Mouse (Mus musculus): ENCODE measurements around the gene Rdx. TPM values are rescaled to one million over a fixed set of nuclear protein-coding genes. Genes with fewer than 3 reads are reported as not detected.
"Not testable (repeated sequence)": the region's sequence is repeated elsewhere in the genome, so short reads cannot be mapped to it uniquely, and the experiment has no call there.

Rdx gene
- polyA plus RNA-seq, 1 experiment from 2014 or later = 99.5 TPM

DNA sequence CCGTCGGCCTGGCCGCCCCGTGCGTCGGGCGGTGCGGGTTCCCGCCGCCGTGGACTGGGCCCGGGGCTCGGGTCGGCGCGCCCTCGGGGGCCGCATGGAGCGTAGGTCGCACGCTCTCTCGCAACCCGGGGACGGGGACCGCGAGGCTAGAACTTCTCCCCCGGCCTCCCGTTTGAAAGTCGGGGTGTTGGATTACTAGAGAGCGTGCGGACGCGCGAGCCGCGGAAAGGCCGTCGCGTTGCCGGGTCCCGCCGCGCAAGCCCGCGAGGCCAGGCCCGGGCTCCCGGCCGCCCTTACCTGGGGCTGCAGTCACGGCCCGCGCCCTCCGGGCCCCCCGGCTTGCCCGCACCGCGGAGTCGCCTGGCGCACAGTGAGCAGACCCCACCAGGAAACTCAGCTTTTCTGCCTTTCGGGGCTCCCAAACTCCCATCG is 1.7 kb downstream of the Rdx start:
- H3K4me1 ChIP-seq (ENCODE audit: control insufficient read depth, insufficient read depth, low read length) = peaks cover 5% of the 10 kb centered on the region
- H3K36me3 ChIP-seq (ENCODE audit: control insufficient read depth, insufficient read depth, low read length) = no peaks in the 10 kb centered on the region
- H3K27me3 ChIP-seq (ENCODE audit: control insufficient read depth, insufficient read depth, low read length) = no peaks in the 10 kb centered on the region
- H3K9me3 ChIP-seq (ENCODE audit: control insufficient read depth, low read length) = no peaks in the 10 kb centered on the region
- peak overlapping the region; percentile 65 for H3K4me2 ChIP-seq (ENCODE audit: low read depth, low read length)
- peak; percentile 67; the same call in 1 of the 2 replicates for ATAC-seq (ENCODE audit: low read depth)
- peak overlapping the region; percentile 90 for H3K4me3 ChIP-seq (ENCODE audit: low read depth, low read length)
- H3K27ac ChIP-seq (ENCODE audit: low read depth, low read length) = peak overlapping the region; percentile 91
- peak overlapping the region; percentile 90 for H3K9ac ChIP-seq (replicated peaks; ENCODE audit: low read depth, low read length)
- under 1% methylated on average over 60 of the region's 60 CpGs for WGBS

DNA sequence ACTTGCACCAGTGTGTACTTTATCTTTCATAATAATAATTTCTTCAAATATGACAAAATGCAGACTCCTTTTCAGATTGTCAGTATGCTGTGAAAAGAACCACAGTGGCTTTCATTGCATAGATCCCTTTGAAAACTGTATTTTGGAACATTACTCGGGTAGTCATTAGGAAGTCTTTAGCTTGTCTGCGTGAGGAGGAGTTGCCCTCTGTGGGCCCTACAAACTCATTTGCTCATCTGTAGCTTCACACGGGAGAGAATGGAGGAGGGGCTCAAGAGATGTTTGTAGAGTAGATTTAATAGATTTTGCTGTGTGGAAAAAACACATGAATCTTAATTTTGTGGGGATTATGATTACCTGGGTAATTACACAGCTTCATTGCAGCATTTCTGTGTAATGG is 2.6 kb downstream of the Rdx start:
- no peak overlapping the region for H3K9ac ChIP-seq (replicated peaks; ENCODE audit: low read depth, low read length)
- no peak for ATAC-seq (ENCODE audit: low read depth)
- H3K9me3 ChIP-seq (ENCODE audit: control insufficient read depth, low read length) = no peaks in the 10 kb centered on the region
- peak overlapping the region; percentile 90 for H3K4me3 ChIP-seq (ENCODE audit: low read depth, low read length)
- H3K4me2 ChIP-seq (ENCODE audit: low read depth, low read length) = peak overlapping the region; percentile 65
- no peaks in the 10 kb centered on the region for H3K36me3 ChIP-seq (ENCODE audit: control insufficient read depth, insufficient read depth, low read length)
- 0% methylated on average over 3 of the region's 3 CpGs for WGBS
- peaks cover 5% of the 10 kb centered on the region for H3K4me1 ChIP-seq (ENCODE audit: control insufficient read depth, insufficient read depth, low read length)
- H3K27me3 ChIP-seq (ENCODE audit: control insufficient read depth, insufficient read depth, low read length) = no peaks in the 10 kb centered on the region
- no peak overlapping the region for H3K27ac ChIP-seq (ENCODE audit: low read depth, low read length)

DNA sequence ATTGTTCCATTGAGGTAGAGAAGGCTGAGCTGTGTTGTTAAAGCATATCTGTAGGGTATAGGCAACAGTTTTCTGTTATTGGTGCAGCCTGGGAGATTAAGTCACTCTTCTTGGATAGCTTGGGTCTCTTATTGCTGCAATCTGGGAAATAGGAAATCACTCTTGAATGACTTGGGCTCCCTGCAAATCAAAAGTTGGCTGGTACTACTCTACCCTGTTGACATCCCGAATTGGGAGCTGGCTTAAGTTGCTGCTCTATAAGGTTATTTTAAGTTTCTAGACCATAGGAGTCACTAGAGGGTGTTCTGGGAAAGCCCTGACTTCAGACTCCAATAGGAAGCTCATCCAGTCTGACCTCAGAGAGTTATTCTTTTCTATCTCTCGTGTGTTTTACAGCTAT is 3.4 kb downstream of the Rdx start:
- Histone ChIP-seq H3K27ac (ENCODE audit: low read depth, low read length) (no peak overlapping the region), H3K9me3 (ENCODE audit: control insufficient read depth, low read length) (no peaks in the 10 kb centered on the region), H3K36me3 (ENCODE audit: control insufficient read depth, insufficient read depth, low read length) (no peaks in the 10 kb centered on the region), H3K27me3 (ENCODE audit: control insufficient read depth, insufficient read depth, low read length) (no peaks in the 10 kb centered on the region), H3K4me2 (ENCODE audit: low read depth, low read length) (0 out of 2 replicates have a peak overlapping the region, but pooled peaks have one; percentile 65), H3K9ac (replicated peaks; ENCODE audit: low read depth, low read length) (no peak overlapping the region), H3K4me3 (ENCODE audit: low read depth, low read length) (no peak overlapping the region), H3K4me1 (ENCODE audit: control insufficient read depth, insufficient read depth, low read length) (peaks cover 5% of the 10 kb centered on the region)
- no peak for ATAC-seq (ENCODE audit: low read depth)
- WGBS = 41% methylated on average over 2 of the region's 2 CpGs

DNA sequence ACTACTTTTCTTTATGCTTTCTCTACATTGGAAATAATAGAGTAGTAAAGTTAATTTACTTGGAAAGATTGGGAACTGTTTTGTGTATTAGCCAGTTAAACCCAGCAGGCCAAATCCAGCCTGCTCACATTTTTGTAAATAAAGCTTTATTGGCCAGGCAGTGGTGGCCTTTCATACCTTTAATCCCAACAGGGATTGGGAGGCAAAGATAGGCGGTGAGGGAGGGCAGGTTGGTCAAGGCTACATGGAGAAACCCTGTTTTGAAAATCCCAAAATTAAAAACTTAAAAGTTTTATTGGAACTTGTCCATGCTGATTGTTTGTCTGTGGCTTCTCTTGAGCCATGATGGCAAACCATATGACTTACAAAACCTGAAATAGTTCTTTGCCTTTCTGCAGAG is 5.2 kb downstream of the Rdx start:
- no peak for ATAC-seq (ENCODE audit: low read depth)
- Histone ChIP-seq H3K36me3 (ENCODE audit: control insufficient read depth, insufficient read depth, low read length) (no peaks in the 10 kb centered on the region), H3K9me3 (ENCODE audit: control insufficient read depth, low read length) (no peaks in the 10 kb centered on the region), H3K4me2 (ENCODE audit: low read depth, low read length) (no peak overlapping the region), H3K27me3 (ENCODE audit: control insufficient read depth, insufficient read depth, low read length) (no peaks in the 10 kb centered on the region), H3K27ac (ENCODE audit: low read depth, low read length) (no peak overlapping the region), H3K9ac (replicated peaks; ENCODE audit: low read depth, low read length) (no peak overlapping the region), H3K4me1 (ENCODE audit: control insufficient read depth, insufficient read depth, low read length) (peaks cover 5% of the 10 kb centered on the region), H3K4me3 (ENCODE audit: low read depth, low read length) (no peak overlapping the region)
- WGBS = 83% methylated on average over 1 of the region's 1 CpGs

DNA sequence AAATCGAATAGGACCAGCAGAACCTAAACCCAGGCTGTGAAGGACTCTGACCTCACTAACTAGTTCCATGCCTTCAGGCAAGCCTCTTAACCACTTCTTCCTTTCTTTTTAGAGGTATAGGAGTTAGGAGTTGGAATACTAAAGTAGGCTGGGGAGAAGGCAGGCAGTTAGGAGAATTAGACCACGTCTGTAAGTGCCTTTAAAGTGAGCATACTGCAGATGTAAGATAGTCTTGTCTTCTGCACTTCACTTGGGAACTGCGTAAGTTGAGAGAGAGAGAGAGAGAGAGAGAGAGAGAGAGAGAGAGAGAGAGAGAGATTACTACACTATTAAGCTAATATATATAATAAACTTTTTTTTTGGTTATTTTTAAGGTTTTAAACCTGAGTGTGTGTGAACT is 8.3 kb downstream of the Rdx start:
- 72% methylated on average over 3 of the region's 3 CpGs for WGBS
- H3K4me1 ChIP-seq (ENCODE audit: control insufficient read depth, insufficient read depth, low read length) = no peaks in the 10 kb centered on the region
- ATAC-seq (ENCODE audit: low read depth) = no peak

DNA sequence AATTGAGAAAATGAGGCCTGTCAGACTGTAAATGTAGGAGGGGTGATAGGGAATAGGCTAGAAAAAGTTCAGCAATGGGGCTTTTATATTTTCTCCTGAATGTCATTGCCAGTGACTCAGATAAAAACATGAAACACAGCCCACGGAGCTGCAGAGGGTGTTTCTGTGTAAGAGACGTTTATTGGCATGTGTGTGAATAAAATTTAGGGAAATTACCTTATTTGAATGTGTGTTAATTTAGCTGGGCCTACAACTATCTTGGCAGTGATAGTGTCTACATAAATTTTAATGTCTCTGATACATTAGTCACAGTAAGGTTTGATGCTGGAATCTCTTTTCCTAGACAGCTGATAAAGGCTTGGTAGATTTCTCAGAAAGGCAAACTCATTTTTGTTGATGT is 12.8 kb downstream of the Rdx start:
- H3K27ac ChIP-seq (ENCODE audit: low read depth, low read length) = no peak overlapping the region
- H3K9ac ChIP-seq (replicated peaks; ENCODE audit: low read depth, low read length) = no peak overlapping the region
- no peak overlapping the region for H3K4me3 ChIP-seq (ENCODE audit: low read depth, low read length)
- H3K36me3 ChIP-seq (ENCODE audit: control insufficient read depth, insufficient read depth, low read length) = peaks cover 6% of the 10 kb centered on the region; the same call in 1 of the 2 replicates
- no peaks in the 10 kb centered on the region for H3K4me1 ChIP-seq (ENCODE audit: control insufficient read depth, insufficient read depth, low read length)
- H3K4me2 ChIP-seq (ENCODE audit: low read depth, low read length) = no peak overlapping the region
- no peak for ATAC-seq (ENCODE audit: low read depth)
- no peaks in the 10 kb centered on the region for H3K27me3 ChIP-seq (ENCODE audit: control insufficient read depth, insufficient read depth, low read length)
- no peaks in the 10 kb centered on the region for H3K9me3 ChIP-seq (ENCODE audit: control insufficient read depth, low read length)
- 54% methylated on average over 2 of the region's 2 CpGs for WGBS

More for the DNA sequence above, 8.3 kb downstream of the Rdx start:
- Histone ChIP-seq H3K9me3 (ENCODE audit: control insufficient read depth, low read length) (no peaks in the 10 kb centered on the region), H3K9ac (replicated peaks; ENCODE audit: low read depth, low read length) (no peak overlapping the region), H3K4me3 (ENCODE audit: low read depth, low read length) (no peak overlapping the region), H3K27ac (ENCODE audit: low read depth, low read length) (no peak overlapping the region), H3K27me3 (ENCODE audit: control insufficient read depth, insufficient read depth, low read length) (no peaks in the 10 kb centered on the region), H3K36me3 (ENCODE audit: control insufficient read depth, insufficient read depth, low read length) (no peaks in the 10 kb centered on the region), H3K4me2 (ENCODE audit: low read depth, low read length) (no peak overlapping the region)

DNA sequence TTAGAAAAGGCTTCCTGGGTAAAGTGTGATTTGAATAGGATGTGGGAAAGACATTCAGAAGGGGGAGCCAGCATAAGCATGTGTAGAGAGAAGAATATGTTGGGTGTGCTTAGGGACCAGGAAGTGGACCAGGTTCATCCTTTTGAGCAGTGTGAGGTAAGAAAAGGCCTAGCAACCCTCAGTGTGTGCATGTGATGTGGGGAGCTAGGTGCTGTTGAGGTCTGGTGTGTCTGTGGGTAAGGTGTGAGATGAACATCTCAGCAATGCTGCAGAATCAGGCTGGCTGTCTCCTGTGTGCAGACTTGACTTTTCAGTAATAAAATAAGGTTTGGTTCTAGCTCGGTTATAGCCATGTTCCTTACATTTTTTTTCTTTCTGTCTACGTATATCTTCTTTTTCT is 23.1 kb downstream of the Rdx start:
- no peak for ATAC-seq (ENCODE audit: low read depth)
- Histone ChIP-seq H3K9ac (replicated peaks; ENCODE audit: low read depth, low read length) (no peak overlapping the region), H3K4me1 (ENCODE audit: control insufficient read depth, insufficient read depth, low read length) (no peaks in the 10 kb centered on the region), H3K27ac (ENCODE audit: low read depth, low read length) (no peak overlapping the region), H3K9me3 (ENCODE audit: control insufficient read depth, low read length) (no peaks in the 10 kb centered on the region), H3K4me3 (ENCODE audit: low read depth, low read length) (no peak overlapping the region), H3K36me3 (ENCODE audit: control insufficient read depth, insufficient read depth, low read length) (peaks cover 43% of the 10 kb centered on the region), H3K27me3 (ENCODE audit: control insufficient read depth, insufficient read depth, low read length) (no peaks in the 10 kb centered on the region), H3K4me2 (ENCODE audit: low read depth, low read length) (no peak overlapping the region)
- 96% methylated on average over 2 of the region's 2 CpGs for WGBS

DNA sequence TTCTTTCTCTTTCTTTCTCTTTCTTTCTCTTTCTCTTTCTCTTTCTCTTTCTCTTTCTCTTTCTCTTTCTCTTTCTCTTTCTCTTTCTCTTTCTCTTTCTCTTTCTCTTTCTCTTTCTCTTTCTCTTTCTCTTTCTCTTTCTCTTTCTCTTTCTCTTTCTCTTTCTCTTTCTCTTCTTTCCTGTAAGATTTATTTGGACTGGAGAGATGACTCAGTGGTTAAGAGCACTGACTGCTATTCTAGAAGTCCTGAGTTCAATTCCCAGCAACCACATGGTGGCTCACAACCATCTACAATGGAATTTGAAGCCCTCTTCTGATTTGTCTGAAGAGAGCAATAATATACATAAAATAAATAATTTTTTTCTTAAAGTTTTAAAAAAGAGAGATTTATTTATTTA is 24.4 kb downstream of the Rdx start:
- peaks cover 39% of the 10 kb centered on the region for H3K36me3 ChIP-seq (ENCODE audit: control insufficient read depth, insufficient read depth, low read length)
- not testable (repeated sequence) for ATAC-seq (ENCODE audit: low read depth); H3K4me2 ChIP-seq (ENCODE audit: low read depth, low read length); H3K9ac ChIP-seq (replicated peaks; ENCODE audit: low read depth, low read length); H3K9me3 ChIP-seq (ENCODE audit: control insufficient read depth, low read length); H3K4me3 ChIP-seq (ENCODE audit: low read depth, low read length); H3K4me1 ChIP-seq (ENCODE audit: control insufficient read depth, insufficient read depth, low read length); H3K27me3 ChIP-seq (ENCODE audit: control insufficient read depth, insufficient read depth, low read length); H3K27ac ChIP-seq (ENCODE audit: low read depth, low read length)

DNA sequence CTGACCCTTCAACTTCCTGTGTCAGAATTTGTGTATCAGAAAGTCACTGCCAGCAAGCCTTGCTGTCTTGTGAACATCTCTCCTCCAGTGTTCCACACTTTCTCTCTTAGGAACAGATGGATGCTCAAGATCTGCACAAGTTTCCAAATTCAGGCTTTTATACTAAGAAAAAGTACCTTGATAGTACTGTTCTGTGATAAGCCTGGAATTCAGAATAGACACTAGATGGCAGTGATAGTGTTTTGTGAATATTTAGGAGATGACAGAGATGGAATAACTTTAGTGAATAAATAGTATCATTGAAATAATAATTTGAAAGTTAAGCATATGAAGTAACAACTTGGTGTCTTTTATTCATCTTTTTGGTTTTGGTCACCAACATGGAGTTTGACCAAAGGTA is 25.2 kb downstream of the Rdx start:
- no peaks in the 10 kb centered on the region for H3K9me3 ChIP-seq (ENCODE audit: control insufficient read depth, low read length)
- no peak overlapping the region for H3K4me2 ChIP-seq (ENCODE audit: low read depth, low read length)
- ATAC-seq (ENCODE audit: low read depth) = no peak
- H3K4me3 ChIP-seq (ENCODE audit: low read depth, low read length) = no peak overlapping the region
- peaks cover 39% of the 10 kb centered on the region for H3K36me3 ChIP-seq (ENCODE audit: control insufficient read depth, insufficient read depth, low read length)
- no peak overlapping the region for H3K27ac ChIP-seq (ENCODE audit: low read depth, low read length)
- no peaks in the 10 kb centered on the region for H3K27me3 ChIP-seq (ENCODE audit: control insufficient read depth, insufficient read depth, low read length)
- H3K9ac ChIP-seq (replicated peaks; ENCODE audit: low read depth, low read length) = no peak overlapping the region
- no peaks in the 10 kb centered on the region for H3K4me1 ChIP-seq (ENCODE audit: control insufficient read depth, insufficient read depth, low read length)

DNA sequence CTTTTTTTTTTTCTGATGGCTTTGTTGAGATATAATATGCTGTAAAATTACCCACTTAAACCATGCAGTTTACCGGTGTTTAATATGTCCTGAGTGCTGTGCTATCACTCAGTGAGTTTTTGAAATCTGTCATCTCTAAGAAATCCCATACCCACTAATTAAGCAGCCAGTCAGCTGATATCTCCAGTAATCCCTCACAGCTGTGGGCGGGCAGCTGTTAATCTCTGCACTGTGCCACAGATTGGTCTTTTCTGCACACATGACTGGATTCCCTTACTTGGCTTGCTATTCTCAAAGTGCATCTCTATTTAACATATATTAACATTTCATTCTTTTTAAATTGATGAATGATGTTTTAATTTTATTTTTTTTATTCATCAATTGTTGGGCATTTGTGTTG is 29.1 kb downstream of the Rdx start:
- Histone ChIP-seq H3K27me3 (ENCODE audit: control insufficient read depth, insufficient read depth, low read length) (no peaks in the 10 kb centered on the region), H3K27ac (ENCODE audit: low read depth, low read length) (no peak overlapping the region), H3K4me3 (ENCODE audit: low read depth, low read length) (no peak overlapping the region), H3K36me3 (ENCODE audit: control insufficient read depth, insufficient read depth, low read length) (peaks cover 22% of the 10 kb centered on the region), H3K4me2 (ENCODE audit: low read depth, low read length) (no peak overlapping the region), H3K4me1 (ENCODE audit: control insufficient read depth, insufficient read depth, low read length) (no peaks in the 10 kb centered on the region), H3K9ac (replicated peaks; ENCODE audit: low read depth, low read length) (no peak overlapping the region), H3K9me3 (ENCODE audit: control insufficient read depth, low read length) (no peaks in the 10 kb centered on the region)
- ATAC-seq (ENCODE audit: low read depth) = no peak
- WGBS = 84% methylated on average over 2 of the region's 2 CpGs

All from neural tube, embryonic 14.5 days (tissue).